Mouse (Mus musculus): ENCODE data around the gene Fank1. TPM values are rescaled to one million over a fixed set of nuclear protein-coding genes. Genes with fewer than 3 reads are reported as not detected.
A peak's percentile ranks its signal among the peaks of the same experiment; 100 is the strongest.

The Fank1 gene
- total RNA-seq, 2 experiments from 2014 or later, result not detected

- intact Hi-C loops (cut with DNase I), result no loop called here
- peak; percentile 18 for DNase-seq
- Histone ChIP-seq H3K4me3 (no peak overlapping the region), H3K27ac (peak overlapping the region; percentile 38)
- TF ChIP-seq CTCF (IDR thresholded peaks at IDR 0.05), result no peak
Measured at GRCm38 (mm10) chr7:133750666-133751065, 26.0 kb upstream of the Fank1 start.

- no peak for TF ChIP-seq CTCF (IDR thresholded peaks at IDR 0.05)
- DNase-seq, result no peak
- Histone ChIP-seq H3K27ac (peak overlapping the region; percentile 38), H3K4me3 (no peak overlapping the region)
- intact Hi-C loops (cut with DNase I), result no loop called here
Measured at GRCm38 (mm10) chr7:133751163-133751562, 25.5 kb upstream of the Fank1 start.

- no peak for TF ChIP-seq CTCF (IDR thresholded peaks at IDR 0.05)
- no peak overlapping the region for H3K4me3 ChIP-seq
- DNase-seq, result no peak
- intact Hi-C loops (cut with DNase I), result no loop called here
- H3K27ac ChIP-seq, result peak overlapping the region; percentile 38
Measured at GRCm38 (mm10) chr7:133757961-133758455, 18.7 kb upstream of the Fank1 start.

GRCm38 (mm10) chr7:133758716-133759115, 17.9 kb upstream of the Fank1 start:
- Histone ChIP-seq H3K27ac (peak overlapping the region; percentile 38), H3K4me3 (no peak overlapping the region)
- TF ChIP-seq CTCF (IDR thresholded peaks at IDR 0.05), result peak; percentile 31; the same call in 1 of the 2 replicates
- no peak for DNase-seq
- intact Hi-C loops (cut with DNase I), result no loop called here

- Histone ChIP-seq H3K4me3 (peak overlapping the region; percentile 39), H3K27ac (peak overlapping the region; percentile 80)
- TF ChIP-seq CTCF (IDR thresholded peaks at IDR 0.05), result no peak
- intact Hi-C loops (cut with DNase I), result no loop called here
- peak; percentile 52 for DNase-seq
Measured at GRCm38 (mm10) chr7:133759611-133760353, 16.9 kb upstream of the Fank1 start.

- DNase-seq, result no peak
- intact Hi-C loops (cut with DNase I), result no loop called here
- Histone ChIP-seq H3K4me3 (no peak overlapping the region), H3K27ac (peak overlapping the region; percentile 67)
- TF ChIP-seq CTCF (IDR thresholded peaks at IDR 0.05), result no peak
Measured at GRCm38 (mm10) chr7:133762696-133763095, 14.0 kb upstream of the Fank1 start.

- Histone ChIP-seq H3K27ac (peak overlapping the region; percentile 10; the same call in 1 of the 2 replicates), H3K4me3 (no peak overlapping the region)
- no peak for DNase-seq
- intact Hi-C loops (cut with DNase I), result no loop called here
- TF ChIP-seq CTCF (IDR thresholded peaks at IDR 0.05), result no peak
Measured at GRCm38 (mm10) chr7:133764425-133764824, 12.2 kb upstream of the Fank1 start.

- no peak for DNase-seq
- TF ChIP-seq CTCF (IDR thresholded peaks at IDR 0.05), result no peak
- intact Hi-C loops (cut with DNase I), result no loop called here
- Histone ChIP-seq H3K27ac (peak overlapping the region; percentile 76), H3K4me3 (peak overlapping the region; percentile 19; the same call in 1 of the 2 replicates)
Measured at GRCm38 (mm10) chr7:133765240-133765848, 11.3 kb upstream of the Fank1 start.

GRCm38 (mm10) chr7:133765849-133766243, 10.8 kb upstream of the Fank1 start:
- H3K27ac ChIP-seq, result peak overlapping the region; percentile 76
- no peak for TF ChIP-seq CTCF (IDR thresholded peaks at IDR 0.05)

GRCm38 (mm10) chr7:133768027-133768426, 8.6 kb upstream of the Fank1 start:
- Histone ChIP-seq H3K4me3 (no peak overlapping the region), H3K27ac (no peak overlapping the region)
- intact Hi-C loops (cut with DNase I), result no loop called here
- no peak for DNase-seq
- TF ChIP-seq CTCF (IDR thresholded peaks at IDR 0.05), result no peak

More at GRCm38 (mm10) chr7:133765849-133766243, 10.8 kb upstream of the Fank1 start:
- peak; percentile 91 for DNase-seq
- intact Hi-C loops (cut with DNase I), result no loop called here
- peak overlapping the region; percentile 19; the same call in 1 of the 2 replicates for H3K4me3 ChIP-seq

GRCm38 (mm10) chr7:133768517-133768916, 8.1 kb upstream of the Fank1 start:
- intact Hi-C loops (cut with DNase I), result no loop called here
- DNase-seq, result no peak
- no peak overlapping the region for H3K27ac ChIP-seq
- no peak overlapping the region for H3K4me3 ChIP-seq
- TF ChIP-seq CTCF (IDR thresholded peaks at IDR 0.05), result no peak

GRCm38 (mm10) chr7:133775179-133775578, 1.5 kb upstream of the Fank1 start:
- peak overlapping the region; percentile 97 for H3K27ac ChIP-seq
- intact Hi-C loops (cut with DNase I), result no loop called here
- DNase-seq, result no peak
- peak overlapping the region; percentile 76 for H3K4me3 ChIP-seq
- no peak for TF ChIP-seq CTCF (IDR thresholded peaks at IDR 0.05)
